Mouse (Mus musculus) limb, embryonic 14.5 days (tissue): Measurements from ENCODE around the gene Ttc39b. TPM values are rescaled to one million over a fixed set of nuclear protein-coding genes. Genes with fewer than 3 reads are reported as not detected.

Experiments
- ATAC-seq: fragments of 200-750 bp; cut with Nextera tagmentation; 2 replicates; pipeline ENCODE4 v1.8.0; 2017; ENCODE audit warnings: low read depth, moderate number of reproducible peaks, moderate TSS enrichment; ENCODE audit not compliant: low FRiP score
- DNase-seq: peaks from one replicate; pipeline ENCODE4 v3.0.0-alpha.2; 2015; ENCODE audit warnings: low spot score
- H3K27ac ChIP-seq: fragments of 300-500 bp; sonication (generic); replicated peaks from 2 replicates; pipeline ENCODE4 v1.5.1; 2014; ENCODE audit warnings: low read depth, mild to moderate bottlenecking, low read length, moderate library complexity, mixed read lengths
- H3K27me3 ChIP-seq: fragments of 300-500 bp; sonication (generic); 2 replicates; pipeline ENCODE4 v1.6.1; 2014; ENCODE audit warnings: low read length, mixed read lengths; ENCODE audit not compliant: control insufficient read depth, insufficient read depth
- H3K36me3 ChIP-seq: fragments of 300-500 bp; sonication (generic); 2 replicates; pipeline ENCODE4 v1.6.1; 2014; ENCODE audit warnings: mild to moderate bottlenecking, low read length, moderate library complexity, mixed read lengths; ENCODE audit not compliant: control insufficient read depth, insufficient read depth
- H3K4me1 ChIP-seq: fragments of 300-500 bp; sonication (generic); 2 replicates; pipeline ENCODE4 v1.6.1; 2014; ENCODE audit warnings: antibody characterized with exemption, low read length, mixed read lengths; ENCODE audit not compliant: control insufficient read depth, insufficient read depth
- H3K4me2 ChIP-seq: fragments of 300-500 bp; sonication (generic); replicated peaks from 2 replicates; pipeline ENCODE4 v1.6.1; 2014; ENCODE audit warnings: low read depth, mild to moderate bottlenecking, low read length, moderate library complexity; ENCODE audit not compliant: severe bottlenecking
- H3K4me3 ChIP-seq: fragments of 300-500 bp; sonication (generic); replicated peaks from 2 replicates; pipeline ENCODE4 v1.5.1; 2014; ENCODE audit warnings: low read length
- H3K9ac ChIP-seq: fragments of 300-500 bp; sonication (generic); 2 replicates; pipeline ENCODE4 v1.6.1; 2014; ENCODE audit warnings: mild to moderate bottlenecking, low read depth, low read length, moderate library complexity; ENCODE audit not compliant: severe bottlenecking
- H3K9me3 ChIP-seq: fragments of 300-500 bp; sonication (generic); 2 replicates; pipeline ENCODE4 v1.6.1; 2016; ENCODE audit warnings: low read length; ENCODE audit not compliant: control insufficient read depth
- POLR2A ChIP-seq: fragments of 200-500 bp; IDR thresholded peaks from 2 replicates; pipeline ENCODE4 v1.8.0; 2012; ENCODE audit warnings: inconsistent platforms, mild to moderate bottlenecking, moderate library complexity, borderline replicate concordance; ENCODE audit not compliant: insufficient read depth, insufficient read length; ENCODE audit errors: extremely low read depth
- WGBS: fragments of 180-500 bp; shearing (Covaris S2); extraction: QIAGEN DNeasy Blood & Tissue Kit; methylation state at CpG from one replicate; pipeline ENCODE4 v1.1.7; 2014; 5-methylcytosine and 5-hydroxymethylcytosine counted together
- polyA plus RNA-seq, 2 experiments: library from polyadenylated mRNA; depleted of rRNA in 1 of 2; stranded (reverse) in 1 of 2; unstranded in 1 of 2; fragments of >200 nt; fragmentation: Nextera tagmentation in 1 of 2; extraction: Ambion mirVana in 1 of 2; gene quantifications; 2 replicates each; pipeline versions ENCODE4 v1.2.1 to v1.2.3; 2012 to 2014

Ttc39b gene
- polyA plus RNA-seq, 2 experiments: 3.0 to 4.9 TPM

GRCm38 (mm10) chr4:83318758-83319157 lies 5.3 kb downstream of the Ttc39b start:
- TF ChIP-seq POLR2A: no peak
- Histone ChIP-seq H3K9me3 (no peaks in the 10 kb centered on the region), H3K27me3 (no peaks in the 10 kb centered on the region), H3K4me1 (no peaks in the 10 kb centered on the region; the same call in 1 of the 2 replicates), H3K27ac (no peak overlapping the region), H3K4me3 (no peak overlapping the region), H3K36me3 (no peaks in the 10 kb centered on the region), H3K4me2 (no peak overlapping the region), H3K9ac (no peak overlapping the region)
- DNase-seq (no peak), ATAC-seq (no peak)
- 26% methylated on average over 3 of the region's 3 CpGs for WGBS

- Histone ChIP-seq H3K4me2 (no peak overlapping the region), H3K27me3 (no peaks in the 10 kb centered on the region), H3K9me3 (no peaks in the 10 kb centered on the region), H3K9ac (no peak overlapping the region), H3K36me3 (no peaks in the 10 kb centered on the region), H3K27ac (no peak overlapping the region), H3K4me1 (no peaks in the 10 kb centered on the region; the same call in 1 of the 2 replicates), H3K4me3 (no peak overlapping the region)
- TF ChIP-seq POLR2A: no peak
- no peak for DNase-seq
- 62% methylated on average over 3 of the region's 3 CpGs for WGBS
- ATAC-seq: no peak
Measured at GRCm38 (mm10) chr4:83317826-83318348, 6.2 kb downstream of the Ttc39b start.

GRCm38 (mm10) chr4:83316718-83317117 lies 7.3 kb downstream of the Ttc39b start:
- ATAC-seq: no peak
- no peak overlapping the region for H3K4me2 ChIP-seq
- H3K4me3 ChIP-seq: no peak overlapping the region
- no peak overlapping the region for H3K9ac ChIP-seq
- H3K36me3 ChIP-seq: no peaks in the 10 kb centered on the region
- 73% methylated on average over 3 of the region's 3 CpGs for WGBS
- DNase-seq: no peak
- no peak for TF ChIP-seq POLR2A
- H3K27ac ChIP-seq: no peak overlapping the region
- H3K4me1 ChIP-seq: no peaks in the 10 kb centered on the region; the same call in 1 of the 2 replicates
- no peaks in the 10 kb centered on the region for H3K27me3 ChIP-seq
- no peaks in the 10 kb centered on the region for H3K9me3 ChIP-seq

- DNase-seq: no peak
- H3K36me3 ChIP-seq: no peaks in the 10 kb centered on the region
- no peak overlapping the region for H3K4me2 ChIP-seq
- no peaks in the 10 kb centered on the region for H3K9me3 ChIP-seq
- TF ChIP-seq POLR2A: no peak
- WGBS: 67% methylated on average over 4 of the region's 4 CpGs
- H3K9ac ChIP-seq: no peak overlapping the region
- no peak overlapping the region for H3K27ac ChIP-seq
- H3K4me1 ChIP-seq: no peaks in the 10 kb centered on the region; the same call in 1 of the 2 replicates
- no peaks in the 10 kb centered on the region for H3K27me3 ChIP-seq
- H3K4me3 ChIP-seq: no peak overlapping the region
- ATAC-seq: no peak
Measured at GRCm38 (mm10) chr4:83315930-83316329, 8.1 kb downstream of the Ttc39b start.

- H3K4me2 ChIP-seq: no peak overlapping the region
- no peaks in the 10 kb centered on the region for H3K27me3 ChIP-seq
- no peaks in the 10 kb centered on the region for H3K36me3 ChIP-seq
- H3K27ac ChIP-seq: no peak overlapping the region
- peak; percentile 23; the same call in 1 of the 2 replicates for ATAC-seq
- no peak overlapping the region for H3K9ac ChIP-seq
- DNase-seq: no peak
- H3K4me3 ChIP-seq: no peak overlapping the region
- no peaks in the 10 kb centered on the region for H3K9me3 ChIP-seq
- H3K4me1 ChIP-seq: no peaks in the 10 kb centered on the region; the same call in 1 of the 2 replicates
- no peak for TF ChIP-seq POLR2A
- 54% methylated on average over 13 of the region's 13 CpGs for WGBS
Measured at GRCm38 (mm10) chr4:83314922-83315881, 8.9 kb downstream of the Ttc39b start.
